Mouse (Mus musculus) heart, postnatal 0 days (tissue): ENCODE results near the gene Heatr5b.

Experiments
- CTCF ChIP-seq: IDR thresholded peaks from 2 replicates; pipeline ENCODE4 v1.5.1; 2016; ENCODE audit warnings: antibody characterized with exemption, control low read depth, low read depth
- EP300 ChIP-seq: IDR thresholded peaks from 2 replicates; pipeline ENCODE4 v1.6.1; 2016; ENCODE audit warnings: antibody characterized with exemption, low read depth

GRCm38 (mm10) chr17:78791068-78791689 lies 44.0 kb downstream of the Heatr5b start:
- TF ChIP-seq EP300 (peak; percentile 89), CTCF (no peak)
